In the genomic region with DNA sequence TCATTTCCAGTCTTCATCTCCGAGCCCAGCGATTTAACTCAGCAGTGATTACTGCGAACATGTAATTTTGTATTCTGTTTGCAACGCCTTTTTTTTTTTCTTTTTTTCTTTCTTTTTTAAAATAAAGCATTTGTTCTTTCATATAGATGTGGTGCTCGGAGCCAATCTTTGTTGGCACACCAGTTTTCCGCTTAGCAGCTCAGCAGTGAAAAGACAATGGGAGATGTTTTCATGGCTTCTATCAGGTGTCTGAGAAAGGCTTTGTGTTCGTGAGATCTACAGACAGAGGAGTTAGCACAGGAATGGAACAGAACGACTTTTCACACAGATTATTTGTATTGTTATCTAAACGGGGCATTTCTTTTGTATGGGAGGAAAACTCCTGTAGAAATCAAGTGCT, we compare ENCODE assay signal across 24 mouse cellular contexts. TPM values are rescaled to one million over a fixed set of nuclear protein-coding genes. Genes with fewer than 3 reads are reported as not detected.
DNase-seq lines count a peak whose midpoint lies in the region; ATAC-seq and TF ChIP-seq lines count a peak whose summit lies in the region.
"Had no signal": no experiment of that assay in that cellular context is flagged by ENCODE, and none has a peak within 500 bp of the region (broad histone marks: within the 10 kb centered on the region; RNA-seq: fewer than 3 reads in every experiment).

No protein-coding gene starts in this region.

- H3K9ac ChIP-seq in hindbrain, embryonic 16.5 days (ENCODE audit: low read depth, low read length) = no peak overlapping the region
- H3K9ac ChIP-seq: embryonic facial prominence, embryonic 12.5 days; limb, embryonic 15.5 days; liver, embryonic 13.5 days; midbrain, embryonic 15.5 days had no signal

- WGBS in hindbrain, embryonic 16.5 days = 44% methylated on average over 9 of the region's 9 CpGs

- no peaks in the 10 kb centered on the region for H3K27me3 ChIP-seq in hindbrain, embryonic 16.5 days (replicated peaks; ENCODE audit: control insufficient read depth, insufficient read depth, low read length)
- H3K27me3 ChIP-seq: embryonic facial prominence, embryonic 12.5 days; limb, embryonic 15.5 days; liver, embryonic 13.5 days; midbrain, embryonic 15.5 days had no signal

- ATAC-seq in hindbrain, embryonic 16.5 days = 0 out of 2 replicates have a peak, but pooled peaks have one; percentile 28
- ATAC-seq: intestine, embryonic 16.5 days; lung, postnatal 0 days had no signal

- H3K36me3 ChIP-seq in hindbrain, embryonic 16.5 days (ENCODE audit: control insufficient read depth, insufficient read depth, low read length) = no peaks in the 10 kb centered on the region
- H3K36me3 ChIP-seq: embryonic facial prominence, embryonic 12.5 days; limb, embryonic 10.5 days; limb, embryonic 15.5 days; liver, embryonic 13.5 days; midbrain, embryonic 15.5 days had no signal

- H3K4me3 ChIP-seq in layer of hippocampus, adult 2 months = no peak overlapping the region
- no peak overlapping the region for H3K4me3 ChIP-seq in hindbrain, embryonic 16.5 days (ENCODE audit: low read length)
- H3K4me3 ChIP-seq: embryonic facial prominence, embryonic 12.5 days; limb, embryonic 10.5 days; limb, embryonic 15.5 days; liver, embryonic 13.5 days; megakaryocyte, embryonic 14.5 days; midbrain, embryonic 15.5 days had no signal

- no peaks in the 10 kb centered on the region for H3K9me3 ChIP-seq in hindbrain, embryonic 16.5 days (ENCODE audit: control insufficient read depth, low read length)
- H3K9me3 ChIP-seq: embryonic facial prominence, embryonic 12.5 days; limb, embryonic 10.5 days; limb, embryonic 15.5 days; liver, embryonic 13.5 days; megakaryocyte, embryonic 14.5 days; midbrain, embryonic 15.5 days had no signal

- peak overlapping the region; percentile 56 for H3K27ac ChIP-seq in layer of hippocampus, adult 2 months
- no peak overlapping the region for H3K27ac ChIP-seq in hindbrain, embryonic 16.5 days (ENCODE audit: low read depth, low read length)
- H3K27ac ChIP-seq: embryonic facial prominence, embryonic 12.5 days; limb, embryonic 10.5 days; limb, embryonic 15.5 days; liver, embryonic 13.5 days; midbrain, embryonic 15.5 days had no signal

- no peak for TF ChIP-seq CTCF in layer of hippocampus, adult 2 months (conservative IDR thresholded peaks at IDR 0.05)

- H3K4me1 ChIP-seq in hindbrain, embryonic 16.5 days (ENCODE audit: control insufficient read depth, insufficient read depth, low read depth, low read length) = no peaks in the 10 kb centered on the region
- H3K4me1 ChIP-seq: embryonic facial prominence, embryonic 12.5 days; limb, embryonic 10.5 days; limb, embryonic 15.5 days; megakaryocyte, embryonic 14.5 days had no signal

- H3K4me2 ChIP-seq in hindbrain, embryonic 16.5 days (ENCODE audit: low read length) = no peak overlapping the region
- H3K4me2 ChIP-seq: embryonic facial prominence, embryonic 12.5 days; limb, embryonic 15.5 days; liver, embryonic 13.5 days; midbrain, embryonic 15.5 days had no signal

- DNase-seq in layer of hippocampus, adult 2 months (ENCODE audit: low spot score in 2 of 2) = no peak
- no peak for DNase-seq in layer of hippocampus, adult 18-20 months (ENCODE audit: low spot score in 2 of 2)
- DNase-seq in R1 (ENCODE audit: low read depth, low spot score) = peak; percentile 63
- DNase-seq in brain, adult 2 months (ENCODE audit: low read depth, low spot score) = peak; percentile 81
- DNase-seq in adrenal gland, adult 8-10 months = no peak
- no peak for DNase-seq in layer of hippocampus, adult 8-10 months (ENCODE audit: low spot score in 2 of 2)
- DNase-seq: B cell, adult 2 months; cerebellum, adult 9-10 months; cerebellum, postnatal 36 days; gastrocnemius, postnatal 14 days; heart, postnatal 14 days; liver, embryonic 13.5 days; lung, adult 18-20 months; lung, postnatal 4 days; spleen, adult 18-20 months; thymus, postnatal 14 days had no signal

RNA-seq across cellular contexts. Expression of a gene that starts 22.0 kb away (rescaled TPM):
- total RNA-seq in layer of hippocampus, adult 2 months (2021) = 100 to 1,000 TPM; 444 to 448 TPM
- total RNA-seq in layer of hippocampus, adult 18-20 months (2021) = 100 to 1,000 TPM; 452 to 454 TPM
- polyA plus RNA-seq in hindbrain, embryonic 16.5 days (2015; fragmentation: Nextera tagmentation; extraction: Ambion mirVana) = 1,107 and 1,184 TPM in 2 replicates
- total RNA-seq in adrenal gland, adult 8-10 months (2022) = 100 to 1,000 TPM; 274 to 364 (median 289) TPM
- total RNA-seq in layer of hippocampus, adult 8-10 months (2022) = 100 to 1,000 TPM; 351 to 430 (median 396) TPM

Comparison
In these comparisons a context has a peak if more than half of its experiments do, and no peak if none do; other contexts are left out.
1. DNase-seq: peak in R1 (single experiment) and brain, adult 2 months (single experiment); none in layer of hippocampus, adult 2 months (0 of 2), layer of hippocampus, adult 18-20 months (0 of 2), adrenal gland, adult 8-10 months (single experiment) and layer of hippocampus, adult 8-10 months (0 of 2).